Mouse (Mus musculus) embryonic fibroblast, embryonic 13.5 days (primary cell): ENCODE measurements around the gene Aarsd1.

Experiments used
- CTCF ChIP-seq: IDR thresholded peaks from 2 replicates; pipeline ENCODE4 v1.5.1; 2011; ENCODE audit warnings: mild to moderate bottlenecking, control low read depth, low read length, moderate library complexity, borderline replicate concordance; ENCODE audit not compliant: insufficient read depth
- POLR2A ChIP-seq: IDR thresholded peaks from 2 replicates; pipeline ENCODE4 v1.6.1; 2011; ENCODE audit warnings: low read depth, mild to moderate bottlenecking, control low read depth, low read length, moderate library complexity

DNA sequence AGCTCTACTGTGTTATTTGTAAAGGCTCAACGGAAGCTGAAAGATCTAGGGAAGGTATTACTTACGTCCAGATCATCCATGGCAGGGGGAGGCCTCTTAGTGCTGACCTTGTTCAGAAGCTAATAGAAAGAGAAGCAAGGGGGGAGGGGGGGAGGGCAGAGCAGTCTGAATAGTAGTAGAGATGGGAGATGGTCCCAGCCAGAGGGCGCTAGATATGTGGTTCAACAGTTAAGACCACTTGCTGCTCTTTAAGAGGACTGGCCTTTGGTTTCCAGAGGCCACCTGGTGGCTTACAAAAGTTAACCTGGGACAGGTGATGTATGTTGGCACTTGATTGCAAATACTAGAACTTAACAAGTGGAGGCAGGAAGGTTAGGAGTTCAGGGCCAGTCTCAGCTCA lies 2.2 kb upstream of the Aarsd1 start:
- TF ChIP-seq CTCF (no peak), POLR2A (no peak)
